Mouse (Mus musculus) hindbrain, postnatal 0 days (tissue): Measurements from ENCODE around the gene Flvcr2. TPM values are rescaled to one million over a fixed set of nuclear protein-coding genes. Genes with fewer than 3 reads are reported as not detected.

Experiments
- ATAC-seq: fragments of 200-750 bp; cut with Nextera tagmentation; 2 replicates; pipeline ENCODE4 v1.8.0; 2017; ENCODE audit warnings: mild to moderate bottlenecking, moderate TSS enrichment, moderate library complexity
- DNase-seq: peaks from one replicate; pipeline ENCODE4 v3.0.0-alpha.2; 2015; ENCODE audit warnings: low spot score
- H3K27ac ChIP-seq: fragments of 300-500 bp; sonication (generic); 2 replicates; pipeline ENCODE4 v1.5.1; 2014; ENCODE audit warnings: mild to moderate bottlenecking
- H3K27me3 ChIP-seq: fragments of 300-500 bp; sonication (generic); 2 replicates; pipeline ENCODE4 v1.6.1; 2014; ENCODE audit warnings: low read length, mixed read lengths; ENCODE audit not compliant: insufficient read depth
- H3K36me3 ChIP-seq: fragments of 300-500 bp; sonication (generic); 2 replicates; pipeline ENCODE4 v1.6.1; 2014; ENCODE audit warnings: low read length, mixed read lengths; ENCODE audit not compliant: insufficient read depth
- H3K4me1 ChIP-seq: fragments of 300-500 bp; sonication (generic); 2 replicates; pipeline ENCODE4 v1.6.1; 2014; ENCODE audit warnings: antibody characterized with exemption, low read length, mixed read lengths; ENCODE audit not compliant: insufficient read depth
- H3K4me2 ChIP-seq: fragments of 300-500 bp; sonication (generic); 2 replicates; pipeline ENCODE4 v1.6.1; 2014; ENCODE audit warnings: low read depth, mild to moderate bottlenecking, low read length, moderate library complexity, mixed read lengths
- H3K4me3 ChIP-seq: fragments of 300-500 bp; sonication (generic); 2 replicates; pipeline ENCODE4 v1.5.1; 2014; ENCODE audit warnings: low read length
- H3K9ac ChIP-seq: fragments of 300-500 bp; sonication (generic); replicated peaks from 2 replicates; pipeline ENCODE4 v1.6.1; 2014; ENCODE audit warnings: mild to moderate bottlenecking, low read length, moderate library complexity, mixed read lengths
- H3K9me3 ChIP-seq: fragments of 300-500 bp; sonication (generic); 2 replicates; pipeline ENCODE4 v1.6.1; 2016; ENCODE audit warnings: low read length, mixed read lengths
- CTCF ChIP-seq: IDR thresholded peaks from 2 replicates; pipeline ENCODE4 v1.5.1; 2016; ENCODE audit warnings: antibody characterized with exemption, control low read depth, low read depth
- WGBS: fragments of 180-500 bp; shearing (Covaris S2); extraction: QIAGEN DNeasy Blood & Tissue Kit; methylation state at CpG from one replicate; pipeline ENCODE4 v1.1.7; 2014; 5-methylcytosine and 5-hydroxymethylcytosine counted together
- polyA plus RNA-seq: library from polyadenylated mRNA; unstranded; fragments of >200 nt; fragmentation: Nextera tagmentation; extraction: Ambion mirVana; gene quantifications from 2 replicates; pipeline ENCODE4 v1.2.1, GENCODE M21; 2015
- total RNA-seq: library from RNA; depleted of rRNA; stranded (reverse); fragments of >200 nt; gene quantifications from 2 replicates; pipeline ENCODE4 v1.2.3, GENCODE M21; 2014

Flvcr2 gene
- total and polyA plus RNA-seq, 2 experiments from 2014 or later = 4.3 to 9.5 TPM

- ATAC-seq (no peak), DNase-seq (peak; percentile 20)
- Histone ChIP-seq H3K4me2 (no peak overlapping the region), H3K9me3 (no peaks in the 10 kb centered on the region), H3K4me1 (peaks cover 7% of the 10 kb centered on the region; the same call in 1 of the 2 replicates), H3K27ac (0 out of 2 replicates have a peak overlapping the region, but pooled peaks have one; percentile 51), H3K9ac (no peak overlapping the region), H3K36me3 (no peaks in the 10 kb centered on the region), H3K4me3 (no peak overlapping the region), H3K27me3 (no peaks in the 10 kb centered on the region)
- no peak for TF ChIP-seq CTCF
- WGBS = 53% methylated on average over 7 of the region's 7 CpGs
These were observed 41.8 kb upstream of the Flvcr2 start for GRCm38 (mm10) chr12:85704566-85704965.

- Histone ChIP-seq H3K27me3 (no peaks in the 10 kb centered on the region), H3K36me3 (no peaks in the 10 kb centered on the region), H3K4me1 (peaks cover 7% of the 10 kb centered on the region; the same call in 1 of the 2 replicates), H3K9ac (peak overlapping the region; percentile 24; the same call in 1 of the 2 replicates), H3K4me2 (peak overlapping the region; percentile 60), H3K27ac (peak overlapping the region; percentile 51; the same call in 1 of the 2 replicates), H3K4me3 (peak overlapping the region; percentile 29), H3K9me3 (no peaks in the 10 kb centered on the region)
- WGBS = 13% methylated on average over 20 of the region's 20 CpGs
- ATAC-seq = peak; percentile 65; the same call in 1 of the 2 replicates
- TF ChIP-seq CTCF = no peak
- peak; percentile 52 for DNase-seq
These were observed 41.1 kb upstream of the Flvcr2 start for GRCm38 (mm10) chr12:85705002-85705830.

GRCm38 (mm10) chr12:85705831-85706530 lies 40.4 kb upstream of the Flvcr2 start:
- H3K27ac ChIP-seq = 0 out of 2 replicates have a peak overlapping the region, but pooled peaks have one; percentile 51
- TF ChIP-seq CTCF = no peak
- WGBS = 27% methylated on average over 17 of the region's 17 CpGs
- H3K36me3 ChIP-seq = no peaks in the 10 kb centered on the region
- H3K4me2 ChIP-seq = peak overlapping the region; percentile 60
- peak overlapping the region; percentile 29 for H3K4me3 ChIP-seq
- 0 out of 2 replicates have a peak overlapping the region, but pooled peaks have one; percentile 24 for H3K9ac ChIP-seq
- H3K4me1 ChIP-seq = peaks cover 7% of the 10 kb centered on the region; the same call in 1 of the 2 replicates
- H3K27me3 ChIP-seq = no peaks in the 10 kb centered on the region
- ATAC-seq (no peak), DNase-seq (no peak)
- no peaks in the 10 kb centered on the region for H3K9me3 ChIP-seq

GRCm38 (mm10) chr12:85706906-85707305 lies 39.4 kb upstream of the Flvcr2 start:
- no peak for ATAC-seq

GRCm38 (mm10) chr12:85707391-85707790 lies 38.9 kb upstream of the Flvcr2 start:
- Histone ChIP-seq H3K4me2 (no peak overlapping the region), H3K4me1 (peaks cover 7% of the 10 kb centered on the region; the same call in 1 of the 2 replicates), H3K27ac (no peak overlapping the region), H3K27me3 (no peaks in the 10 kb centered on the region), H3K9ac (no peak overlapping the region), H3K4me3 (no peak overlapping the region), H3K9me3 (no peaks in the 10 kb centered on the region), H3K36me3 (no peaks in the 10 kb centered on the region)
- 89% methylated on average over 11 of the region's 11 CpGs for WGBS
- DNase-seq (no peak), ATAC-seq (no peak)
- no peak for TF ChIP-seq CTCF

More at GRCm38 (mm10) chr12:85706906-85707305, 39.4 kb upstream of the Flvcr2 start:
- peaks cover 7% of the 10 kb centered on the region; the same call in 1 of the 2 replicates for H3K4me1 ChIP-seq
- H3K36me3 ChIP-seq = no peaks in the 10 kb centered on the region
- H3K4me3 ChIP-seq = no peak overlapping the region
- no peak for TF ChIP-seq CTCF
- 76% methylated on average over 4 of the region's 4 CpGs for WGBS
- no peaks in the 10 kb centered on the region for H3K27me3 ChIP-seq
- no peak overlapping the region for H3K9ac ChIP-seq
- no peak overlapping the region for H3K4me2 ChIP-seq
- no peaks in the 10 kb centered on the region for H3K9me3 ChIP-seq
- H3K27ac ChIP-seq = no peak overlapping the region
- no peak for DNase-seq

GRCm38 (mm10) chr12:85708556-85708955 lies 37.8 kb upstream of the Flvcr2 start:
- WGBS = 92% methylated on average over 12 of the region's 12 CpGs
- Histone ChIP-seq H3K9ac (no peak overlapping the region), H3K27me3 (no peaks in the 10 kb centered on the region), H3K4me2 (no peak overlapping the region), H3K4me1 (peaks cover 7% of the 10 kb centered on the region; the same call in 1 of the 2 replicates), H3K9me3 (no peaks in the 10 kb centered on the region), H3K4me3 (no peak overlapping the region), H3K27ac (no peak overlapping the region), H3K36me3 (no peaks in the 10 kb centered on the region)
- no peak for TF ChIP-seq CTCF
- no peak for DNase-seq
- no peak for ATAC-seq
